Mouse (Mus musculus): Measurements from ENCODE around the gene A130010J15Rik.

The A130010J15Rik gene

GRCm38 (mm10) chr1:193167746-193168145 lies at the start of gene A130010J15Rik:
Gene A130010J15Rik (plus strand): TSS chr1:193168046.
- WGBS, result 95% methylated on average over 3 of the region's 3 CpGs

- 40% methylated on average over 7 of the region's 7 CpGs for WGBS
Observed at GRCm38 (mm10) chr1:193122793-193123192, 45.1 kb upstream of the A130010J15Rik start.

- WGBS, result 77% methylated on average over 6 of the region's 6 CpGs
Observed at GRCm38 (mm10) chr1:193123290-193123689, 44.6 kb upstream of the A130010J15Rik start.

- 60% methylated on average over 4 of the region's 4 CpGs for WGBS
Observed at GRCm38 (mm10) chr1:193125835-193126234, 42.0 kb upstream of the A130010J15Rik start.

GRCm38 (mm10) chr1:193128055-193128454 lies 39.8 kb upstream of the A130010J15Rik start:
- WGBS, result 58% methylated on average over 6 of the region's 6 CpGs

GRCm38 (mm10) chr1:193129321-193129720 lies 38.5 kb upstream of the A130010J15Rik start:
- WGBS, result 17% methylated on average over 5 of the region's 5 CpGs

- under 1% methylated on average over 61 of the region's 61 CpGs for WGBS
Observed at GRCm38 (mm10) chr1:193129786-193130455, 37.9 kb upstream of the A130010J15Rik start, which contains the start of gene Diexf. Gene Diexf (minus strand): TSS chr1:193130272.

- WGBS, result 19% methylated on average over 11 of the region's 11 CpGs
Observed at GRCm38 (mm10) chr1:193130456-193130825, 37.4 kb upstream of the A130010J15Rik start.

GRCm38 (mm10) chr1:193130839-193131238 lies 37.0 kb upstream of the A130010J15Rik start:
- WGBS, result 72% methylated on average over 8 of the region's 8 CpGs

GRCm38 (mm10) chr1:193131311-193131948 lies 36.4 kb upstream of the A130010J15Rik start:
- WGBS, result 90% methylated on average over 6 of the region's 6 CpGs

GRCm38 (mm10) chr1:193133726-193134125 lies 34.1 kb upstream of the A130010J15Rik start:
- whole genome bisulfite sequencing, result 93% methylated on average over 1 of the region's 1 CpGs

GRCm38 (mm10) chr1:193138087-193138486 lies 29.8 kb upstream of the A130010J15Rik start:
- WGBS, result 52% methylated on average over 7 of the region's 7 CpGs

- 56% methylated on average over 3 of the region's 3 CpGs for WGBS
Observed at GRCm38 (mm10) chr1:193138669-193139068, 29.2 kb upstream of the A130010J15Rik start.

GRCm38 (mm10) chr1:193141118-193141517 lies 26.7 kb upstream of the A130010J15Rik start:
- 84% methylated on average over 7 of the region's 7 CpGs for WGBS

GRCm38 (mm10) chr1:193142517-193143062 lies 25.3 kb upstream of the A130010J15Rik start:
- WGBS, result 82% methylated on average over 8 of the region's 8 CpGs

- 97% methylated on average over 6 of the region's 6 CpGs for WGBS
Observed at GRCm38 (mm10) chr1:193144516-193144915, 23.3 kb upstream of the A130010J15Rik start.

GRCm38 (mm10) chr1:193145101-193145500 lies 22.7 kb upstream of the A130010J15Rik start:
- WGBS, result 86% methylated on average over 4 of the region's 4 CpGs

GRCm38 (mm10) chr1:193146416-193146815 lies 21.4 kb upstream of the A130010J15Rik start:
- WGBS, result 83% methylated on average over 1 of the region's 1 CpGs

- WGBS, result 66% methylated on average over 3 of the region's 3 CpGs
Observed at GRCm38 (mm10) chr1:193149231-193149630, 18.6 kb upstream of the A130010J15Rik start.

- WGBS, result 22% methylated on average over 7 of the region's 7 CpGs
Observed at GRCm38 (mm10) chr1:193151134-193151533, 16.7 kb upstream of the A130010J15Rik start.

GRCm38 (mm10) chr1:193152872-193153271 lies 15.0 kb upstream of the A130010J15Rik start, which contains the start of gene Irf6:
Gene Irf6 (plus strand): TSS chr1:193153111.
- WGBS, result 11% methylated on average over 30 of the region's 30 CpGs

GRCm38 (mm10) chr1:193153561-193153960 lies 14.3 kb upstream of the A130010J15Rik start:
- WGBS, result 72% methylated on average over 16 of the region's 16 CpGs
